Mouse (Mus musculus) forelimb bud, embryonic 11.5 days (tissue): Measurements from ENCODE around the gene Hist1h2ae.
"Not testable (repeated sequence)": the region's sequence is repeated elsewhere in the genome, so short reads cannot be mapped to it uniquely, and the experiment has no call there.

ENCODE experiments used
- DNase-seq: peaks from one replicate; pipeline ENCODE4 v3.0.0-alpha.2; 2012; ENCODE audit warnings: low read depth, low spot score

The Hist1h2ae gene

GRCm38 (mm10) chr13:23541497-23541896, 29.5 kb downstream of the Hist1h2ae start:
- DNase-seq, result no peak

- DNase-seq, result not testable (repeated sequence)
Observed at GRCm38 (mm10) chr13:23539821-23540220, 31.2 kb downstream of the Hist1h2ae start.

- no peak for DNase-seq
Observed at GRCm38 (mm10) chr13:23538249-23538648, 32.8 kb downstream of the Hist1h2ae start.

- no peak for DNase-seq
Observed at GRCm38 (mm10) chr13:23537006-23537710, 33.9 kb downstream of the Hist1h2ae start.

GRCm38 (mm10) chr13:23536076-23536822, 34.8 kb downstream of the Hist1h2ae start:
- no peak for DNase-seq

GRCm38 (mm10) chr13:23535137-23536075, 35.6 kb downstream of the Hist1h2ae start, which contains the start of gene Hist1h3g:
Gene Hist1h3g, plus strand, starts transcription at chr13:23535422.
- peak; percentile 97 for DNase-seq

- DNase-seq, result peak; percentile 84
Observed at GRCm38 (mm10) chr13:23534368-23535131, 36.5 kb downstream of the Hist1h2ae start.

- DNase-seq, result peak; percentile 94
Observed at GRCm38 (mm10) chr13:23533560-23534367, 37.3 kb downstream of the Hist1h2ae start, which contains the start of gene Hist1h2af. Gene Hist1h2af, plus strand, starts transcription at chr13:23533906.

- no peak for DNase-seq
Observed at GRCm38 (mm10) chr13:23532262-23533075, 38.6 kb downstream of the Hist1h2ae start.

- peak; percentile 98 for DNase-seq
Observed at GRCm38 (mm10) chr13:23530901-23531875, 39.8 kb downstream of the Hist1h2ae start, which contains the start of gene Hist1h4h. Gene Hist1h4h, plus strand, starts transcription at chr13:23531050.

- DNase-seq, result peak; percentile 66
Observed at GRCm38 (mm10) chr13:23530181-23530900, 40.7 kb downstream of the Hist1h2ae start.

- no peak for DNase-seq
Observed at GRCm38 (mm10) chr13:23529480-23530165, 41.4 kb downstream of the Hist1h2ae start.

- DNase-seq, result no peak
Observed at GRCm38 (mm10) chr13:23529005-23529404, 42.0 kb downstream of the Hist1h2ae start.

- DNase-seq, result peak; percentile 93
Observed at GRCm38 (mm10) chr13:23526312-23526711, 44.7 kb downstream of the Hist1h2ae start.

GRCm38 (mm10) chr13:23525901-23526300, 45.1 kb downstream of the Hist1h2ae start:
- no peak for DNase-seq

- DNase-seq, result peak; percentile 91
Observed at GRCm38 (mm10) chr13:23524654-23525053, 46.4 kb downstream of the Hist1h2ae start.

- no peak for DNase-seq
Observed at GRCm38 (mm10) chr13:23523976-23524375, 47.0 kb downstream of the Hist1h2ae start.
